Mouse (Mus musculus) ovary, postnatal 36 days (tissue): ENCODE data around the gene Rps11.
"Not testable (repeated sequence)": the region's sequence is repeated elsewhere in the genome, so short reads cannot be mapped to it uniquely, and the experiment has no call there.

Experiments used
- DNase-seq: peaks from one replicate; pipeline ENCODE4 v3.0.0; 2022; ENCODE audit warnings: low spot score, mixed read lengths

Rps11 gene

GRCm38 (mm10) chr7:45124224-45125143 is at the start of gene Rps11:
TSS of gene Rps11 (minus strand) at chr7:45124439.
- peak; percentile 97 for DNase-seq

GRCm38 (mm10) chr7:45173772-45174171 is 49.5 kb upstream of the Rps11 start:
- DNase-seq: not testable (repeated sequence)

GRCm38 (mm10) chr7:45172974-45173373 is 48.7 kb upstream of the Rps11 start:
- no peak for DNase-seq

- DNase-seq: no peak
These were observed 45.3 kb upstream of the Rps11 start for GRCm38 (mm10) chr7:45169495-45169894.

GRCm38 (mm10) chr7:45168656-45169055 is 44.4 kb upstream of the Rps11 start:
- no peak for DNase-seq

GRCm38 (mm10) chr7:45167761-45168445 is 43.7 kb upstream of the Rps11 start:
- DNase-seq: no peak

GRCm38 (mm10) chr7:45166950-45167401 is 42.7 kb upstream of the Rps11 start:
- no peak for DNase-seq

GRCm38 (mm10) chr7:45165701-45166100 is 41.5 kb upstream of the Rps11 start:
- DNase-seq: no peak

GRCm38 (mm10) chr7:45164833-45165232 is 40.6 kb upstream of the Rps11 start:
- DNase-seq: no peak

GRCm38 (mm10) chr7:45163735-45164490 is 39.7 kb upstream of the Rps11 start, which contains the start of gene Slc17a7:
TSS of gene Slc17a7 (plus strand) at chr7:45163949.
- DNase-seq: no peak

- DNase-seq: no peak
These were observed 38.9 kb upstream of the Rps11 start for GRCm38 (mm10) chr7:45162996-45163615.

- DNase-seq: no peak
These were observed 38.3 kb upstream of the Rps11 start for GRCm38 (mm10) chr7:45162551-45162950.

GRCm38 (mm10) chr7:45161612-45162473 is 37.6 kb upstream of the Rps11 start:
- DNase-seq: peak; percentile 89

- no peak for DNase-seq
These were observed 36.6 kb upstream of the Rps11 start for GRCm38 (mm10) chr7:45160866-45161265.

GRCm38 (mm10) chr7:45160316-45160800 is 36.1 kb upstream of the Rps11 start:
- no peak for DNase-seq

GRCm38 (mm10) chr7:45158991-45159390 is 34.8 kb upstream of the Rps11 start:
- DNase-seq: no peak

GRCm38 (mm10) chr7:45157459-45157858 is 33.2 kb upstream of the Rps11 start:
- DNase-seq: no peak

- DNase-seq: no peak
These were observed 32.0 kb upstream of the Rps11 start for GRCm38 (mm10) chr7:45156206-45156605.

- no peak for DNase-seq
These were observed 31.4 kb upstream of the Rps11 start for GRCm38 (mm10) chr7:45155590-45155989.

- DNase-seq: peak; percentile 56
These were observed 30.8 kb upstream of the Rps11 start for GRCm38 (mm10) chr7:45154993-45155514.
